Mouse (Mus musculus): Measurements from ENCODE around the gene Mto1. TPM values are rescaled to one million over a fixed set of nuclear protein-coding genes. Genes with fewer than 3 reads are reported as not detected.

Gene Mto1
- 26.7 and 27.9 TPM in 2 replicates for polyA plus RNA-seq (2015; fragmentation: Nextera tagmentation; extraction: Ambion mirVana)

DNA sequence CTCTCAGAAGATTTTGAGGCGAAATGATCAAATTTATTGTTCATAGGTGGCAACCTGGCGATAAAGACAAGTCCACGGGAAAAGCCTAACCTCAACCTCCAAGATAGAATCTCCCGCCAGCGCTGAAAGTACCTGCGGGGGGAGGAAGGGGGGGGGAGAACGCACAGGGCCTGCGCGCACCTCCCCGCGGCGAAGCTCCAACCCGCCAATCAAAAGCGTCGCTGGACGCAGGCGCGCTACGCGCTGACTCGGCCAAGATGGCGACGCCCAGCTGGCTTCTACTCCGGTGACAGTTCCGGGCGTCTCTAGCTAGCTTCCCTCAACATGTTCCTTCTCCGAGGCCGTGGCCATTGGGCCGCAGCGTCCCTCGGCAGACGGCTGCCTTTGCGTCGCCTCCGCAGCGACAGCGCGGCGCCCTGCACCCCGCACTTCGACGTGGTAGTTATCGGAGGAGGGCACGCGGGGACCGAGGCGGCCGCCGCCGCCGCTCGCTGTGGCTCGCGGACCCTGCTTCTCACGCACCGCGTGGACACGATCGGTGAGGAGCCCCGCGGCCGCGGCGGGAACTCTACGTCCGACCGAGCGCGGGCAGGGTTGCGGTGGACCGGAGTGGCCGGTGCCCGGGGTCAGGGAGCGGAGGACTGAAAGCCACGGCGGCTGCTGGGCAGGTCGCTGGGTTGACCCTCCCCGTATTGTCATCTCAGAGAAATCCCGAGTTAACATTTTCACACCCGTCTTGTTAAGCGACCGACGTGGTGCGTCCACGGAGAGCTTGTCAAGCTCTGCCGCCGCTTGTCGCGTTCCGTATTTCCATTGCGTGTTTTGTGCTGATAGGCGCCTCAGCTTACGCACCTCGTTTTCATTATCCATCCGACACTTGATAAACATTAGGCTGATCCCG, at the start of gene Mto1, which contains the start of gene Gm17324:
Gene Mto1 (plus strand): TSS at position 236 of the 901 bp plus-strand sequence.
Gene Gm17324 (minus strand): TSS at position 814 of the 901 bp plus-strand sequence.
- H3K27ac ChIP-seq: peak within 1 kb of the TSS; percentile 92
- H3K9ac ChIP-seq: peak within 1 kb of the TSS; percentile 94
- H3K4me3 ChIP-seq (replicated peaks): peak within 1 kb of the TSS; percentile 98
- peaks cover 37% of the 10 kb centered on the region for H3K27me3 ChIP-seq
- under 1% methylated on average over 96 of the region's 96 CpGs for WGBS
- peaks cover 32% of the 10 kb centered on the region for H3K36me3 ChIP-seq
- peaks cover 16% of the 10 kb centered on the region for H3K4me1 ChIP-seq
- peak within 1 kb of the TSS; percentile 70 for H3K4me2 ChIP-seq
- no peaks in the 10 kb centered on the region for H3K9me3 ChIP-seq (replicated peaks)
- ATAC-seq (replicated peaks; ENCODE audit: low FRiP score): peak; percentile 95

DNA sequence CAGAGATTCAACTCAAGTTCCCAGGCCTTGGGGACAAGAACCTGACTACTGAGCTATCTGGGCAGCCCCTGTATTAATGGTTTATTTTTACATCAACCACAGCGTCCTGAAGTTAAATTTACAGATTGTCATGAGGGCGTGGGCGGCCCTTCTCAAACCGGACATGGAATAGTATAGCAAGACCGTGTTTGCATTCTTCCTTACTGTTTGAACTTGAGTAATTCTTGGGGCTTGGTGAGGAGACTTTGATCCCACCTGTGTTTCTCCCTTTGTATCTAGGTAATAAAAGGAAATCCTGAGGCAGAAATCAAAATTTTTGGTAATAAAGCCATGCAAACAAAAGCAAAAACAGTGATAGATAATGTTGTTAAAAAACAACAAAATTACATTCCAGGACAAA, 47.4 kb upstream of the Mto1 start:
- ATAC-seq (replicated peaks; ENCODE audit: low FRiP score): no peak
- no peak overlapping the region for H3K4me2 ChIP-seq
- no peak overlapping the region for H3K27ac ChIP-seq
- H3K4me1 ChIP-seq: peaks cover 7% of the 10 kb centered on the region
- peaks cover 30% of the 10 kb centered on the region for H3K27me3 ChIP-seq
- H3K4me3 ChIP-seq (replicated peaks): no peak overlapping the region
- no peaks in the 10 kb centered on the region for H3K9me3 ChIP-seq (replicated peaks)
- no peak overlapping the region for H3K9ac ChIP-seq
- WGBS: 73% methylated on average over 5 of the region's 5 CpGs
- H3K36me3 ChIP-seq: no peaks in the 10 kb centered on the region

DNA sequence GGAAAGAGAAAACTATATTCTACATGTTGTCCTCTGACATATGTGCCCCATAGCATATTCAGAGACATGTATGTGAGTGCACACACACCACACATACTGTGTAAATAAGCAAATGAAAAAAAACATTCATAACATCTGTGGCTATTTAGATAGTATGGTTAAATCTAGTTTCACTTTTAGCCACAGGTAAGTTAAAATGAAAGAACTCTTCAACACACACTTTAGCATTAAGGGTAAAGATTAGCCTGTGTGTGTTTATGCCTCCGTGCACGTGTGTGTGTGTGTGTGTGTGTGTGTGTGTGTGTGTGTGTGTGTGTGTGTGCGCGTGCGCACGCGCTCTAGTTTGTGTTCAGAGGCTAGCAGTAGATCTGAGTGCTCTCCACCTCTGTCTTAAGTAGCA, 46.4 kb upstream of the Mto1 start:
- Histone ChIP-seq H3K9me3 (replicated peaks) (no peaks in the 10 kb centered on the region), H3K27ac (no peak overlapping the region), H3K4me3 (replicated peaks) (no peak overlapping the region), H3K27me3 (peaks cover 19% of the 10 kb centered on the region), H3K4me1 (no peaks in the 10 kb centered on the region), H3K4me2 (no peak overlapping the region), H3K36me3 (no peaks in the 10 kb centered on the region), H3K9ac (no peak overlapping the region)
- ATAC-seq (replicated peaks; ENCODE audit: low FRiP score): no peak
- WGBS: 90% methylated on average over 7 of the region's 7 CpGs

DNA sequence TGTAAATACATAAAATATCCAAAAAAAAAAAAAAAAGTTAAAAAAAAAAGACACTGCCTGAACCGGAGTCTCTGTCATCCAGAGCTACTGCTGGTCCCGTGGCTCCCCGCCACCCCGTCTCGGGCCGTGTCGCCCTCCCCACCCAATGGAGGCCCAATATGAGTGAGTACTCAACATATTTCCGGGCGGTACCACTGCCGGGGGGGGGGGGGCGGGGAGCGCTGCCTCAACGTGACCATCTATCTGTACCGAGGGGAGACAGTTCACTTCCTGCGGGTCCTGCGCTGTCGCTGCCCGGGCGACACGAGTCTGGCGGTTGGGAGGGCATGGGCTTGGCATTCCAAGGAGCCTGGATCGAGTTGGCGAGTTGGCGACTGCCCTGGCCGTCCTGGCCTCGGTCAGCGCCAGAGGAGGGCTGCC, 20.6 kb upstream of the Mto1 start:
- no peak overlapping the region for H3K9ac ChIP-seq
- peak; percentile 63; the same call in 1 of the 2 replicates for ATAC-seq (replicated peaks; ENCODE audit: low FRiP score)
- peaks cover 12% of the 10 kb centered on the region for H3K4me1 ChIP-seq
- H3K27me3 ChIP-seq: no peaks in the 10 kb centered on the region
- H3K27ac ChIP-seq: no peak overlapping the region
- WGBS: 28% methylated on average over 27 of the region's 27 CpGs
- no peaks in the 10 kb centered on the region for H3K9me3 ChIP-seq (replicated peaks)
- H3K4me3 ChIP-seq (replicated peaks): peak overlapping the region; percentile 39
- H3K36me3 ChIP-seq: no peaks in the 10 kb centered on the region
- peak overlapping the region; percentile 65 for H3K4me2 ChIP-seq

DNA sequence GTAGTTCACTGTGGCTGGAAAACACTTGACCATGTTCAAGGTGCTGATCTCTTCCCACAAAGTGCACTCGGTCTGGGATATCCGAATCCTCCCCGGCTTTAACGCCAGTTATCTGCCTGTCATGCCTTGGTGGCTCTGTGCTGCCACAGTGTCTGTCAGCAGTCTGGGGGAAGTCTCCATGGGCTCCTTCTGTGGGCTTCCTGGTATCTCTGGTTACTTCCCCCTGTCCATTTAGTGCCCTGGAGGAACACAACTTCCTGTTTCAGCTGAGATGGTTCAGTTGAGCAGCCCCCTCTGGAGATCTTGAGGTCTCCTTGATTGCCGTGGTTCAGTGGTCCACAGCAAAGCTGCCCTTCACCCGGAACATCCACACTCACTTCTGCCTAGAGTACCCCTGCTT, 19.8 kb upstream of the Mto1 start:
- Histone ChIP-seq H3K36me3 (no peaks in the 10 kb centered on the region), H3K27me3 (no peaks in the 10 kb centered on the region), H3K4me1 (peaks cover 12% of the 10 kb centered on the region), H3K4me3 (replicated peaks) (no peak overlapping the region), H3K9me3 (replicated peaks) (no peaks in the 10 kb centered on the region), H3K9ac (no peak overlapping the region), H3K4me2 (peak overlapping the region; percentile 65; the same call in 1 of the 2 replicates), H3K27ac (no peak overlapping the region)
- WGBS: 51% methylated on average over 6 of the region's 6 CpGs
- 0 out of 2 replicates have a peak, but pooled peaks have one; percentile 27 for ATAC-seq (replicated peaks; ENCODE audit: low FRiP score)

DNA sequence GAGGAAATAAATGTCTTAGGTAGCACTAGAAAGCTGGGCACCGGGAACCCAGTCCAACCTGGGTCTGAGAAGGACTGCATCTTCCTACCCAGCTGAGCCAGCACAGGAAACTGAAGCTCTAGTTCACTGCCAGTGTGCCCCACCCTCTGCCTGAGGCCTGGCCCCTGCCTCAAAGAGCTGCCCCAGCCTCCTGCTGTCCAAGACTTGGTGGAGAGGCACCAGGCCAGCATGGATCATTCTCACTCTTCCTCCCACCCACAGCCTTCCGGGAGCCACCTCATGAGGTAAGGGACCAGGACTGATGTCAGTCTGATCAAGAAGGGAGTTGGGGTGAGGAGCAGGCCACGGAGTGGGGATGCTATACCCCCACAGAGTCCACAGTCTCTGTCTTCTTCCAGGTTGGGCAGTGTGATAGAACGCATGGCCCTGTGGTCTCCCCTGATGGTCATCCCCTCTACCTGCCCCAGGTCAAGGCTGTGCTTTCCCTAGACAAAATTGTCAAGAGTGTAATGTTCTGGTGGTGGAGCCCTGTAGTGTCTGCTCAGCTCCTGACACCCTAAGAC, 19.1 kb upstream of the Mto1 start:
- ATAC-seq (replicated peaks; ENCODE audit: low FRiP score): 0 out of 2 replicates have a peak, but pooled peaks have one; percentile 15
- Histone ChIP-seq H3K4me1 (peaks cover 12% of the 10 kb centered on the region), H3K9ac (no peak overlapping the region), H3K4me2 (no peak overlapping the region), H3K27ac (no peak overlapping the region), H3K36me3 (no peaks in the 10 kb centered on the region), H3K9me3 (replicated peaks) (no peaks in the 10 kb centered on the region), H3K27me3 (no peaks in the 10 kb centered on the region), H3K4me3 (replicated peaks) (no peak overlapping the region)
- 83% methylated on average over 4 of the region's 4 CpGs for WGBS

DNA sequence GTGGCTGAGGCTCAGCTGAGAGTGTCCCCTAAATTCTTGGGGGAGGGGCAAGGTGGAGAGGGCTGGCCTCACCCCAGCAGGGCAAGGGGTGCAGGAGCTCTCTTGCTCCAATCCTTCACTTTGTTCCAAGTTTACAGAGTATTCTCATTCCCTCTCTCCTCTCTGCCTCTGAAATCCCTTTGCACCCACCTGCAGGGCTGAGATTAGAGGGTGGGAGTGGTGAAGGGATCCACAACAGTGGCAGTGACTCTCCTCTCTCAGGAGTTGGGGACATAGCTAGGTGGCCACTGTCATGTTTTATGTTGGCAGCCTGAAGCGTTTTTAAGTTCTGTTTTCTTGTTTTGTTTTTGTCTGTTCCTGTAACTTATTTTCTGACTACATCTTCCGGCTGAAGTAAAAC, 18.5 kb upstream of the Mto1 start:
- Histone ChIP-seq H3K9ac (no peak overlapping the region), H3K36me3 (no peaks in the 10 kb centered on the region), H3K4me1 (peaks cover 12% of the 10 kb centered on the region), H3K4me2 (no peak overlapping the region), H3K27me3 (no peaks in the 10 kb centered on the region), H3K4me3 (replicated peaks) (no peak overlapping the region), H3K9me3 (replicated peaks) (no peaks in the 10 kb centered on the region), H3K27ac (no peak overlapping the region)
- ATAC-seq (replicated peaks; ENCODE audit: low FRiP score): no peak
- 53% methylated on average over 2 of the region's 2 CpGs for WGBS

DNA sequence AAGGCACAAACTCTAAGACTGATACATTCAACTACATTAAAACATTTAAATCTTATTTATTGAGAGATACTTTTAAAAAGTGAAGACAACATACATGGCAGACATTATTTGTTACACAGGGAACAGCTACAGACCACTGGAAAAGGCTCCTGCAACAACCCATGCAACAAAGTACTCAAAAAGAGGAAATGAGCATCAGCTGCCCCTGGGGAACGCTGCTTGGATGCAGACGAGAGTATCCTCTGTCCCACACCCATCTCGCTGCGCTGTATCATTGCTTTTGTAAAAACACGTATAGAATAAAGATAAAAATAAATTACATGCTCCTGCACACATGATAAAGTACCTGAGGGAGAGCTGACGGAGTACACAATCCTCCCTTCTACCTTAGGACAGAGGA, 17.5 kb upstream of the Mto1 start:
- H3K4me2 ChIP-seq: no peak overlapping the region
- no peak overlapping the region for H3K4me3 ChIP-seq (replicated peaks)
- no peak overlapping the region for H3K9ac ChIP-seq
- 65% methylated on average over 6 of the region's 6 CpGs for WGBS
- H3K27ac ChIP-seq: no peak overlapping the region
- no peak for ATAC-seq (replicated peaks; ENCODE audit: low FRiP score)
- H3K36me3 ChIP-seq: no peaks in the 10 kb centered on the region
- H3K9me3 ChIP-seq (replicated peaks): no peaks in the 10 kb centered on the region
- H3K27me3 ChIP-seq: no peaks in the 10 kb centered on the region
- peaks cover 12% of the 10 kb centered on the region for H3K4me1 ChIP-seq

DNA sequence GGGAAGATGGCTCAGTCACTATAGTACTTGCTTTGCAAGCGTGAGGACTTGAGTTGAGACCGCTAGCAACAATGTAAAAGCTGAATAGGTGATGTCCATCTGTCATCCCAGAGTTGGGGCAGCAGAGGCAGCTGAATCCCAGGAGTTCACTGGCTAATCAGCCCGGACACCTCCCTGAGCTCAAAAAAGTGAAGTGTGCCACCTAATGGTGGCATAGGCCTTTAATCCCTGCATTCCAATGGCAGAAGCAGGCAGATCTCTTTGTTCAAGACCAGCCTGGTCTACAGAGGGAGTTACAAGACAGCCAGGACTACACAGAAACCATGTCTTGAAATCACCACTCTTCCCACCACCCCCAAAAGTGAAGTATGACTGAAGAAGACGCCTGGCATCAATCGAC, 15.5 kb upstream of the Mto1 start:
- H3K27me3 ChIP-seq: no peaks in the 10 kb centered on the region
- WGBS: 91% methylated on average over 5 of the region's 5 CpGs
- H3K9me3 ChIP-seq (replicated peaks): no peaks in the 10 kb centered on the region

DNA sequence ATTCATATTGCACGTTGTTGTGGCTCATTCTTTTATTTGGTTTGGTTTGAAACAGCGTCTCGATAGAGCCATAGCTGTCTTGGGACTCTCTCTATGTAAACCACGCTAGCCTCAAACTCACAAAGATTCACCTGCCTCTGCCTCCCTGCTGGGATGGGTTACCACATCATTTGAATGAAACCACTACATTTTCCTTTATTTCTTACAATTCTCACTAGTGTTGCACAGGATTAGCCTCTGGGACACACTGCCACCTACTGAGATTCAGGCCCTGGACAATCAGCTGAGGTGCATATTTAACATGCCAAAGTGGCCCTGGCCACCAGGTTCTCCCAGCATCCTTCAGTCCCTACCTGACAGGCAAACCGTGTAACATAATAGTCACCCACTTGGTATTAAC, 8.6 kb upstream of the Mto1 start:
- WGBS: 70% methylated on average over 5 of the region's 5 CpGs
- Histone ChIP-seq H3K36me3 (no peaks in the 10 kb centered on the region), H3K27me3 (peaks cover 53% of the 10 kb centered on the region), H3K9ac (no peak overlapping the region), H3K27ac (no peak overlapping the region), H3K4me2 (no peak overlapping the region), H3K9me3 (replicated peaks) (no peaks in the 10 kb centered on the region), H3K4me3 (replicated peaks) (no peak overlapping the region), H3K4me1 (peaks cover 20% of the 10 kb centered on the region)
- no peak for ATAC-seq (replicated peaks; ENCODE audit: low FRiP score)

More for the DNA sequence above, 15.5 kb upstream of the Mto1 start:
- peaks cover 10% of the 10 kb centered on the region for H3K4me1 ChIP-seq
- H3K36me3 ChIP-seq: no peaks in the 10 kb centered on the region
- no peak overlapping the region for H3K27ac ChIP-seq
- ATAC-seq (replicated peaks; ENCODE audit: low FRiP score): no peak
- no peak overlapping the region for H3K4me2 ChIP-seq
- no peak overlapping the region for H3K4me3 ChIP-seq (replicated peaks)
- no peak overlapping the region for H3K9ac ChIP-seq

DNA sequence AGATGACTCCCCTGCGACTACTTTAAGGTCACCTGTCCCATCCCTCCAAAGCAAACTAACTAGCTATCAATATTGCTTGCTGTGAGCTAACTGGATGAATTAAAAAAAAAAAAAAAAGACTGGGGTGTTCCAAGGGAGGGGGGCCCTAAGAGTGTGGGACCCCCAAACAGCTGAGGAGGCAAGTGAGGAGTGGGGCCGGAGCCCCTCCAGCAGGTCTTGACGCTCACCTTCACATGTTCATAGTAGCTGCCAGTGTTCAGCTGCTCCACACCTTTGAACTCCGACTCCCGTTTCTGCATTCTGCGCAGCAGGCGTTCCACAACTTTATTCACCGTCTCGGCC, 5.8 kb upstream of the Mto1 start:
- ATAC-seq (replicated peaks; ENCODE audit: low FRiP score): peak; percentile 37; the same call in 1 of the 2 replicates

More for the DNA sequence above, 5.8 kb upstream of the Mto1 start:
- peak overlapping the region; percentile 57 for H3K4me3 ChIP-seq (replicated peaks)
- H3K9ac ChIP-seq: peak overlapping the region; percentile 58
- peaks cover 78% of the 10 kb centered on the region for H3K27me3 ChIP-seq
- peaks cover 20% of the 10 kb centered on the region for H3K4me1 ChIP-seq
- no peak overlapping the region for H3K27ac ChIP-seq
- H3K9me3 ChIP-seq (replicated peaks): no peaks in the 10 kb centered on the region
- 4% methylated on average over 9 of the region's 9 CpGs for WGBS
- peak overlapping the region; percentile 94 for H3K4me2 ChIP-seq
- H3K36me3 ChIP-seq: no peaks in the 10 kb centered on the region

All from kidney, embryonic 15.5 days (tissue).